Mouse (Mus musculus) embryonic facial prominence, embryonic 11.5 days (tissue): ENCODE data around the gene Tbxa2r. TPM values are rescaled to one million over a fixed set of nuclear protein-coding genes. Genes with fewer than 3 reads are reported as not detected.

Experiments
- ATAC-seq: fragments of 200-750 bp; cut with Nextera tagmentation; replicated peaks from 2 replicates; pipeline ENCODE4 v1.8.0; 2017; ENCODE audit warnings: low read depth; ENCODE audit not compliant: insufficient number of reproducible peaks, low FRiP score, low TSS enrichment
- DNase-seq: peaks from one replicate; pipeline ENCODE4 v3.0.0-alpha.2; 2015; ENCODE audit warnings: low spot score
- H3K27ac ChIP-seq: fragments of 300-500 bp; sonication (generic); replicated peaks from 2 replicates; pipeline ENCODE4 v1.5.1; 2014; ENCODE audit warnings: mild to moderate bottlenecking, low read depth, low read length, control low read depth
- H3K27me3 ChIP-seq: fragments of 300-500 bp; sonication (generic); 2 replicates; pipeline ENCODE4 v1.6.1; 2014; ENCODE audit warnings: mild to moderate bottlenecking, low read length, moderate library complexity, mixed read lengths; ENCODE audit not compliant: control insufficient read depth, insufficient read depth
- H3K36me3 ChIP-seq: fragments of 300-500 bp; sonication (generic); replicated peaks from 2 replicates; pipeline ENCODE4 v1.6.1; 2014; ENCODE audit warnings: low read depth, mild to moderate bottlenecking, low read length, moderate library complexity, mixed read lengths; ENCODE audit not compliant: control insufficient read depth, insufficient read depth
- H3K4me1 ChIP-seq: fragments of 300-500 bp; sonication (generic); 2 replicates; pipeline ENCODE4 v1.6.1; 2014; ENCODE audit warnings: low read length, mixed read lengths; ENCODE audit not compliant: control insufficient read depth, insufficient read depth
- H3K4me2 ChIP-seq: fragments of 300-500 bp; sonication (generic); 2 replicates; pipeline ENCODE4 v1.6.1; 2014; ENCODE audit warnings: low read depth, mild to moderate bottlenecking, control low read depth, low read length, moderate library complexity
- H3K4me3 ChIP-seq: fragments of 300-500 bp; sonication (generic); 2 replicates; pipeline ENCODE4 v1.5.1; 2014; ENCODE audit warnings: low read depth, low read length, control low read depth
- H3K9ac ChIP-seq: fragments of 300-500 bp; sonication (generic); replicated peaks from 2 replicates; pipeline ENCODE4 v1.6.1; 2014; ENCODE audit warnings: mild to moderate bottlenecking, control low read depth, low read length
- H3K9me3 ChIP-seq: fragments of 300-500 bp; sonication (generic); replicated peaks from 2 replicates; pipeline ENCODE4 v1.6.1; 2016; ENCODE audit warnings: mild to moderate bottlenecking, low read length, inconsistent platforms, mixed read lengths; ENCODE audit not compliant: control insufficient read depth
- WGBS: fragments of 180-500 bp; shearing (Covaris S2); extraction: QIAGEN DNeasy Blood & Tissue Kit; methylation state at CpG from one replicate; pipeline ENCODE4 v1.1.7; 2014; 5-methylcytosine and 5-hydroxymethylcytosine counted together
- polyA plus RNA-seq: library from polyadenylated mRNA; unstranded; fragments of >200 nt; fragmentation: Nextera tagmentation; extraction: Ambion mirVana; gene quantifications from 2 replicates; pipeline ENCODE4 v1.2.1, GENCODE M21; 2014

The Tbxa2r gene
- polyA plus RNA-seq, 1 experiment from 2014 or later, result 1.4 TPM

DNA sequence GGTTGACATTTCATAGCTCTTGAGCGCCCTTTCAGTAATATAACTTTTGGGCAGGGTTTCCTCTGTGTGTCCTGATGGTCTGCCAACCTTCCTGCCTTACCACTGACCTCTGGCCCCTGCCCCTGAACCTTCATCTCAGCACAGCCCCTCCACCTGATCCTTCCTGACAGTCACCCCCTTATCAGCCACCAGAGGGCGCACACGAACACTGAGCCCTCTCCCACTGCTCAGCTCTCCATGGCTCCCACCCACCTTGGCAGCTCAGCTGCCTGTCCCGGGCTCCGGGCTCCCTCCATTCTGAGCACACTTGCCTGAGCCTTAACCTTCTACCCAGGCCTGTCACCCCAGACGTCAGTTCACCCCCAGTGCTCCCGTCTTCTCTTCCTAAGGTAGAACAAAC lies 39.3 kb upstream of the Tbxa2r start:
- Histone ChIP-seq H3K9ac (no peak overlapping the region), H3K4me3 (no peak overlapping the region), H3K27me3 (peaks cover 34% of the 10 kb centered on the region), H3K9me3 (no peaks in the 10 kb centered on the region), H3K4me2 (no peak overlapping the region), H3K27ac (no peak overlapping the region), H3K36me3 (no peaks in the 10 kb centered on the region), H3K4me1 (peaks cover 5% of the 10 kb centered on the region; the same call in 1 of the 2 replicates)
- ATAC-seq (no peak), DNase-seq (peak; percentile 74)
- WGBS, result 4% methylated on average over 7 of the region's 7 CpGs

DNA sequence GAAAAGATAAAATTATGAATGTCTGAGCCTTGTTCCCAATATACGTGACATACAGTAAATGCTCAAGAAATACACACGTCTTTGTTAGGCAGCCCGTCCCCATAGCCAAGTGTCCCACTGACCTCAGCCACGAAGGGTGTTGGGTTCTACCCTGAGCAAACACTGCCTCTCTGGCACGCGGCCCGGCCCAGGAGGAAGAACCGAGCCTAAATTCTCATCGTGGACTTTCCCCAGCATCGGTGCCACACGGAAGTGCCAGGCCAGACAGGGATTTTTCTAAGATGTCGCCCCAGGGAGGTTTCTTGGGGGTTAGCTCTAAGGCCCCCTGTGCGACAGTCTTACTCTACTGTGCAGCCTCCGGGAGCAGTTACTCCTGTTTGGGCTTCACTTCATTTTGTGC lies 38.7 kb upstream of the Tbxa2r start:
- Histone ChIP-seq H3K9ac (no peak overlapping the region), H3K27me3 (peaks cover 29% of the 10 kb centered on the region), H3K4me1 (peaks cover 8% of the 10 kb centered on the region; the same call in 1 of the 2 replicates), H3K27ac (no peak overlapping the region), H3K4me3 (no peak overlapping the region), H3K36me3 (no peaks in the 10 kb centered on the region), H3K9me3 (no peaks in the 10 kb centered on the region), H3K4me2 (no peak overlapping the region)
- no peak for ATAC-seq
- WGBS, result 60% methylated on average over 14 of the region's 14 CpGs
- DNase-seq, result no peak

DNA sequence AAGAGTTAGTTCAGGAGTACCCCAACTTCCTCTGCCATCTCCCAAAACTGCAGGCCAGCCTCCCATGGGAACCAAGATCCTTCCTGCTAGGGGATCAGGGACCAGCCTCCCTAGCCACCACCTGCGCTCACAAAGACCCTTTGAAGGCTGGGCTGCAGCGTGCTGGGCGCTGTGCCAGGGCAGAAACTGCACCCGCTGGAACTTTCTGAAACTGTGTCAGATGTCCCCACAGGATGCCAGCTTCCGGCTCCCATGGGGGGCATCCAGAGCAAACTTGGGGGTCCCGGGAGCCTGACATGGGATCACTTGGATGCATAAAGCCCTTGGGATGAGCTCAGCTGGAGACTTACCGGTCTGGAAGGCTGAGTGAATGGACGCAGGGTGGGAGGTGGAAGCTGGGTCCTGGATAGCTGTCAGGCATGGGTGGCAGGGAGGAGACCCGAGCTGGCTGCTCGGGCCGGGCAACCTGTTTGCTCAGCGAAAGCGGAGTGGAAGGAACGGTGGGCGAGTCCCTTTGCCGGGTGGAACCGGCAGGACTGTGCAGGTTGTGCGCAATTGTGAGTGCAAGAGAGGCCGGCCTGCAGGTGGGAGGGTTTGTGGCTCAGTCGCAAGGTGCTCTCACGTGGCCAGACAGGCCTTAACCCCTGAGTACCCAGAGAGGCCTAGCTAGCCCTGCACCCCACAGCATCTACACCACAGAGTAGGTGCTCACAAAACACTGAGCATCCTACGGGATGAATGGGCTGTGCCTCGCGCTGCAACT lies 37.7 kb upstream of the Tbxa2r start:
- no peaks in the 10 kb centered on the region for H3K9me3 ChIP-seq
- no peak overlapping the region for H3K27ac ChIP-seq
- WGBS, result 14% methylated on average over 24 of the region's 24 CpGs
- H3K27me3 ChIP-seq, result peaks cover 20% of the 10 kb centered on the region
- no peaks in the 10 kb centered on the region for H3K36me3 ChIP-seq
- DNase-seq (no peak), ATAC-seq (no peak)
- H3K4me3 ChIP-seq, result no peak overlapping the region
- H3K4me2 ChIP-seq, result no peak overlapping the region
- H3K4me1 ChIP-seq, result peaks cover 8% of the 10 kb centered on the region; the same call in 1 of the 2 replicates
- no peak overlapping the region for H3K9ac ChIP-seq

DNA sequence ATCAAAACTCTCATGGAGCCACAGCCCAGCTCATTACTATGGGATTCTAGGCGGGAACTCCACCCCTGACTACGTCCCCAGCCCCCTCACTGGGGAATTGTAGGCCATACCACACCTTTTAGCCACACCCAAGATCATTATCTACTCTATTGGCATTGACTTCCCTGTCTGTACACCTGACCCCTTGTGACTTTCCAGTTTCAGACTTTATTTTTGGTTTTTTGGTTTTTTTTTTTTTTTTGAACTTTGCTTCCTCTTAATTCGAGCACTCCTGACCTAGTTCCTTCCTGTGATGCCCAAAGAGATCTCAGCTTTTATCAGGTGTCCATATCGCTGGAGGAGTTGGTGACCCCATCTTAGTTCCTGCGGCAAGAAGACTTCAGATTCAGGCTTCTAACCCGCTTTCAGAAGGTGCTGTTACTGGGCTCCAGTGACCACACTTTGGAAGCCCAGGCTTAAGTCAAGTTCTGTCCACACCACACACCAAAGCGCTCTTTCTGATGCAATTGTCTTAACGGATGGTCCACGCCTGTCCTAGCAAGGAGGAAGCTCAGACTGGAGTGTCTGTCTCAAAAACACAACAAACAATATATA lies 36.9 kb upstream of the Tbxa2r start, which contains the start of gene Tjp3:
TSS of gene Tjp3 (minus strand) at position 71 of the 594 bp plus-strand sequence.
- H3K4me3 ChIP-seq, result peak within 1 kb of the TSS; percentile 91
- no peak for DNase-seq
- peaks cover 19% of the 10 kb centered on the region for H3K27me3 ChIP-seq
- H3K9me3 ChIP-seq, result no peaks in the 10 kb centered on the region
- no peak within 1 kb of the TSS for H3K4me2 ChIP-seq
- 72% methylated on average over 9 of the region's 9 CpGs for WGBS
- ATAC-seq, result no peak
- H3K27ac ChIP-seq, result no peak within 1 kb of the TSS
- H3K9ac ChIP-seq, result no peak within 1 kb of the TSS
- peaks cover 8% of the 10 kb centered on the region; the same call in 1 of the 2 replicates for H3K4me1 ChIP-seq
- no peaks in the 10 kb centered on the region for H3K36me3 ChIP-seq

DNA sequence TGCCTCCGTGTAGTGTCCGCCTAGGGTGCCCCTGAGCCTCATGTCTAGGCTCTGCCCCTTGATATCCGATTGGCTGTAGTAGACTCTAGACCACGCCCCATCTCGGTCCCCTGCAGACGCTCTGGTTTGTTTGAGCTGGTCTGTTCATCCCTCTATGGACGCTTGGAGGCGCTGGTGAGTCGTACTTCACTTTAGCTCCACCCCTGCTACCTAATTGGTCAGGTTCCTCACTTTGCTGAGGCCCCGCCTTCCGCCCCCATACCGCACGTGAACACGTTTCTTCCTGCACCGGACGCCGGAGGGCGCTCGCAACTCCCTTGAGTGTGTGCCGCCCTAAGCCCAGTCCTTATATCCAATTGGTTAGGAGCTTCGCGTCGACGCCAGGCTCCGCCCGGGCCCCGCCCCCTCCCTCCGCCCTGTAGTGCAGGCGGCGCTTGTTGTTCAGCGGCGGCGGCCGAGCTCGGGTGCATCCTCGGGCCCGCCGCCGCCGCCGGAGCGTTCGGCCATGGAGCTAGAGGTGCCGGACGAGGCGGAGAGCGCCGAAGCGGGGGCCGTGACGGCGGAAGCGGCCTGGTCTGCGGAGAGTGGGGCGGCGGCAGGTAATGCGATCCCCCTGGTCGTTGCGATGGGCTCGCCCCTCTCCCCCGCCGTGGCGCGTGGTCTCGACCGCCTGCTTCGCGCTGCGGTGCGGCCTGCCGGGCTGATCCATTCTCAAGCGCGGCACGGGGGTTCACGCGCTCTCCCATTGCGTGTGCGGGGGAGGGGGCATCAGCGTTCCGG lies 35.8 kb upstream of the Tbxa2r start, which contains the start of gene Pip5k1c:
TSS of gene Pip5k1c (plus strand) at position 410 of the 780 bp plus-strand sequence.
- Histone ChIP-seq H3K4me3 (peak within 1 kb of the TSS; percentile 91), H3K4me2 (peak within 1 kb of the TSS; percentile 75), H3K4me1 (peaks cover 8% of the 10 kb centered on the region; the same call in 1 of the 2 replicates), H3K9ac (peak within 1 kb of the TSS; percentile 87), H3K36me3 (no peaks in the 10 kb centered on the region), H3K27me3 (peaks cover 18% of the 10 kb centered on the region), H3K27ac (peak within 1 kb of the TSS; percentile 67), H3K9me3 (no peaks in the 10 kb centered on the region)
- WGBS, result under 1% methylated on average over 76 of the region's 80 CpGs
- ATAC-seq (peak; percentile 89), DNase-seq (peak; percentile 100)

DNA sequence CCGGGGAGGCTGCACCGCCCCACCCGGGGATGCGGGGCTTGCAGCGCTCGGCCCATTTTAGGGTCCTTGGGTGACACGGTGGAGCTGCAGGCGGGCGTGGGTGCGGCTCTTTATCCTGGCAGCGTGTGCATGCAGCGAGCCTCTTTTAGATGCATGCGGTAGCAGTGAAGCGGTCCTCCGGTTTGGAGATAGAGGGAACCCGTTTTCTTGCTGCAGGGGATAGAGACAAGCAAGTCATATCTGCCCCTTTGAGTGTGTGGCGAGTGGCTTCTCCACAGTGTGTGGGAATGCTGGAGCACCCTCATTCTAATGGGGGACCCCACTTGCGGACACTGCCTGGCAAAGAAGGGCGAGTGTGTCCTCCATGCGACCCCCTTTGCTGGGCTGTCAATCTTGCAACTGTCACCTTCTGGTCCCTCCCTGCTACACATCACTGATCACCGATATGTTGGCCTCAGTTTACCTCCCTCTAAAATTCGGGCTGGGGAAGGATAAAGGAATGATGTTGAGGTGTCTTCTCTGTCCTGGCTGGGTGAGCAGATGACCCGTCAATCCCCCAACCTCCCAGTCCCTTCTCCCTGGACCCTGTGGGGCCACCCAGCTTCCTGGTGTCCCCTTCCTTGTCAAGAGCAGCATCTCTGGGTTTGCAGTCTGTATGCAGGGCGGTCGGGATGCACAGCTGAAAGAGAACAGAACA lies 35.0 kb upstream of the Tbxa2r start:
- WGBS, result 3% methylated on average over 24 of the region's 25 CpGs
- peak; percentile 2; the same call in 1 of the 2 replicates for ATAC-seq
- no peak for DNase-seq
- H3K9me3 ChIP-seq, result no peaks in the 10 kb centered on the region
- H3K9ac ChIP-seq, result peak overlapping the region; percentile 87
- peaks cover 18% of the 10 kb centered on the region for H3K27me3 ChIP-seq
- H3K36me3 ChIP-seq, result no peaks in the 10 kb centered on the region
- peak overlapping the region; percentile 91 for H3K4me3 ChIP-seq
- H3K27ac ChIP-seq, result peak overlapping the region; percentile 67; the same call in 1 of the 2 replicates
- H3K4me2 ChIP-seq, result peak overlapping the region; percentile 75
- peaks cover 8% of the 10 kb centered on the region; the same call in 1 of the 2 replicates for H3K4me1 ChIP-seq

DNA sequence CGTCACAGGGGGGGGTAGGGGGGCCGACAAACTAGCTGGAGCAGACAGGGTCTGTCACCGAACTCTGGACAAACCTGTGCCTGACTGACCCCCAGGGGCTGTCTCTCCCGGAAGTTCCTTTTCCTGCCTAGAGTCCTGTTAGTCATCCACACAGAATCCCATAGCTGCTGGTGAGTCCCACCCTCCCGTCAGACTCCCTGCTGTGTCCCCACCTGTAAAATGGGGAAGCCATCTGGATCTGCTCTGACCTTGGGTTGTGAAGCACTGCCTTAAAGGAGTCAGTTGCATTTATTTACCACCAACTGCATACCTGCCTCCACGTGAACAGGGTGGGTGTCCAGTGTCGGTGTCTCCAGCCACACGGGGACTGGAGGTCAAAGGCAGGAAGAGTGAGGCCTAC lies 34.1 kb upstream of the Tbxa2r start:
- Histone ChIP-seq H3K27me3 (peaks cover 18% of the 10 kb centered on the region), H3K4me3 (peak overlapping the region; percentile 91), H3K4me1 (peaks cover 8% of the 10 kb centered on the region; the same call in 1 of the 2 replicates), H3K36me3 (no peaks in the 10 kb centered on the region), H3K9ac (peak overlapping the region; percentile 87), H3K4me2 (peak overlapping the region; percentile 75), H3K27ac (no peak overlapping the region), H3K9me3 (no peaks in the 10 kb centered on the region)
- ATAC-seq, result no peak
- WGBS, result 58% methylated on average over 8 of the region's 8 CpGs
- no peak for DNase-seq
